Mouse (Mus musculus): ENCODE data around the gene Sorbs2. TPM values are rescaled to one million over a fixed set of nuclear protein-coding genes. Genes with fewer than 3 reads are reported as not detected.
"Not testable (repeated sequence)": the region's sequence is repeated elsewhere in the genome, so short reads cannot be mapped to it uniquely, and the experiment has no call there.

Gene Sorbs2
- total RNA-seq, 2 experiments from 2014 or later, result 0.09 TPM; not detected in 1

GRCm38 (mm10) chr8:45829985-45830548, 322.5 kb downstream of the Sorbs2 start:
- no peak for ATAC-seq (ENCODE audit: poor library complexity, severe bottlenecking)

GRCm38 (mm10) chr8:45833896-45834295, 326.3 kb downstream of the Sorbs2 start:
- no peak for ATAC-seq (ENCODE audit: poor library complexity, severe bottlenecking)

- no peak for ATAC-seq (ENCODE audit: poor library complexity, severe bottlenecking)
These were observed 335.7 kb downstream of the Sorbs2 start for GRCm38 (mm10) chr8:45843306-45843705.

GRCm38 (mm10) chr8:45844097-45844885, 336.7 kb downstream of the Sorbs2 start:
- ATAC-seq (ENCODE audit: poor library complexity, severe bottlenecking), result no peak

GRCm38 (mm10) chr8:45844911-45845481, 337.4 kb downstream of the Sorbs2 start:
- ATAC-seq (ENCODE audit: poor library complexity, severe bottlenecking), result no peak

GRCm38 (mm10) chr8:45845906-45846305, 338.3 kb downstream of the Sorbs2 start:
- ATAC-seq (ENCODE audit: poor library complexity, severe bottlenecking), result no peak

- ATAC-seq (ENCODE audit: poor library complexity, severe bottlenecking), result no peak
These were observed 347.5 kb downstream of the Sorbs2 start for GRCm38 (mm10) chr8:45855118-45855517.

- ATAC-seq (ENCODE audit: poor library complexity, severe bottlenecking), result no peak
These were observed 350.1 kb downstream of the Sorbs2 start for GRCm38 (mm10) chr8:45857734-45858133.

GRCm38 (mm10) chr8:45858391-45858790, 350.8 kb downstream of the Sorbs2 start:
- ATAC-seq (ENCODE audit: poor library complexity, severe bottlenecking), result no peak

- ATAC-seq (ENCODE audit: poor library complexity, severe bottlenecking), result not testable (repeated sequence)
These were observed 364.0 kb downstream of the Sorbs2 start for GRCm38 (mm10) chr8:45871587-45871986.

GRCm38 (mm10) chr8:45872077-45872476, 364.5 kb downstream of the Sorbs2 start:
- ATAC-seq (ENCODE audit: poor library complexity, severe bottlenecking), result no peak

- no peak for ATAC-seq (ENCODE audit: poor library complexity, severe bottlenecking)
These were observed 367.5 kb downstream of the Sorbs2 start for GRCm38 (mm10) chr8:45874945-45875626.

- ATAC-seq (ENCODE audit: poor library complexity, severe bottlenecking), result no peak
These were observed 368.8 kb downstream of the Sorbs2 start for GRCm38 (mm10) chr8:45876397-45876796.

Other genes with a start within 250 kb of the Sorbs2 start
- gene F11, start 245.8 kb upstream of the Sorbs2 start, total RNA-seq (2015), result not detected in 2 replicates
- not detected in 2 replicates for gene F11, start 245.8 kb upstream of the Sorbs2 start, total RNA-seq (2017)
- gene Klkb1, start 212.9 kb upstream of the Sorbs2 start, total RNA-seq (2015), result 0.16 TPM in 1 of 2 replicates, not detected in the other
- gene Klkb1, start 212.9 kb upstream of the Sorbs2 start, total RNA-seq (2017), result not detected in 2 replicates
- not detected in 2 replicates for gene Gm45753, start 199.3 kb upstream of the Sorbs2 start, total RNA-seq (2015)
- 0.12 TPM in 1 of 2 replicates, not detected in the other for gene Gm45753, start 199.3 kb upstream of the Sorbs2 start, total RNA-seq (2017)
- 18.4 and 21.6 TPM in 2 replicates for gene Cyp4v3, start 174.6 kb upstream of the Sorbs2 start, total RNA-seq (2015)
- 18.0 and 21.5 TPM in 2 replicates for gene Cyp4v3, start 174.6 kb upstream of the Sorbs2 start, total RNA-seq (2017)
- 0.31 and 0.36 TPM in 2 replicates for gene Fam149a, start 125.5 kb upstream of the Sorbs2 start, total RNA-seq (2015)
- 0.15 TPM in 1 of 2 replicates, not detected in the other for gene Fam149a, start 125.5 kb upstream of the Sorbs2 start, total RNA-seq (2017)
- 1.8 and 2.2 TPM in 2 replicates for gene Tlr3, start 96.7 kb upstream of the Sorbs2 start, total RNA-seq (2015)
- gene Tlr3, start 96.7 kb upstream of the Sorbs2 start, total RNA-seq (2017), result 0.29 and 0.41 TPM in 2 replicates